Mouse (Mus musculus) adrenal gland, postnatal 14 days (tissue): ENCODE measurements around the gene Wdr81. TPM values are rescaled to one million over a fixed set of nuclear protein-coding genes. Genes with fewer than 3 reads are reported as not detected.
A peak's percentile ranks its signal among the peaks of the same experiment; 100 is the strongest.

Source experiments
- DNase-seq: peaks from one replicate; pipeline ENCODE4 v3.0.0; 2021; ENCODE audit warnings: mixed read lengths
- total RNA-seq: library from RNA; stranded (reverse); gene quantifications from 2 replicates; pipeline ENCODE4 v1.2.3, GENCODE M21; 2021

The Wdr81 gene
- total RNA-seq, 1 experiment from 2014 or later = 16.5 TPM

DNA sequence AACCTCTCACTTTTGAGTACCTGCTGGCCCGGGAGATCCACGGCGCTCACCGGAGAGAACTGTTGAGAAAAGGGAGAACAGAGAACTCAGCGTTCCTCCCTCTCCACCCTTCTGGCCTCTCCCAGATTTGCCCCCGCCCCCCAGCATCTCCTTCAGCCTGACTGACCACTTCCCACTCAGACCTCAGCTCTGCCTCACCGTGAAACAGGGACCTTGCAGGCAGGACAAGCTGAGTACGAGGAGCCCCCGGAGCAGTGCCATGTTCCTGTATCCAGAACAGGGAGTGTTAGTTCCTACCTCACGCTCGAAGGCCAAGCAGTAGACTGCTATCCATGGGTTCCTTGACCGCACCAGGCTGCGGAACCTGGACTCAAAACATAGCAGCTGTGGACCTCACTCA lies 16.3 kb downstream of the Wdr81 start:
- no peak for DNase-seq

DNA sequence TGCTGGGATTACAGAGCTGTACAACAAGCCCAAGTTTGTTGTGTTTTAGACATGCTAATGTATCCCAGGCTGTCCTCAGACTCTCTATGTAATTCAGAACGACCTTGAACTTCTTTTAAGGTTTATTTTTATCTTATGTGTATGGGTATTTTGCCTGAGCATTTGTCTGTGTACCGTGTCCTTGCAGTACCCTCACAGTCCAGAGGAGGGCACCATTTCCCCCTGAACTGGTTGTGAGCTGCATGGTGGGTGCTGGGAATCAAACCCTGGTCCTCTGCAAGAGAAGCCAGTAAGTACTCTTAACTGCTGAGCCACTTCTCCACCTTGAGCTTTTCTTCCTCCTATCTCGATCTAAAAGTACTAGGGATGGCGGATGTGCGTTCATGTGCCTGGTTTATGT lies 20.4 kb downstream of the Wdr81 start:
- no peak for DNase-seq

DNA sequence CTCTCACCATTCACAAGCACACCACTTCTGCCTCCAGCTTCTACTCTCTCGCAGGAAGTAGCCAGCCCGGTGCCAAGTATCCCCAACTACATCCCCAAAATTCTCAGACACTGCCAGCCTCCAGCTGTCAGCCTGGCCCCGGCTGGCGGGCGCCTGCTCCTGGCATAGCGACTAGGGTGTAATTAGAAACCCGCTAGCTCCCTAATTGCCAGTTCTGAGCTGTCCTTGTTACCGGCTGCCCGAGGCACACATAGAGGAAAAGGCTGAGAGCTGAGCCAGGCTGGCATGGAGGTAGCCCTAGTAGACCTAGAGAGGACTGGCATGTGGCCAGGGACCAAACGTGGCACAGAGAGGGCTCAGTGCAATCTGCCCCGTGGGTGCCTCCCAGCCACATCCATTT lies 23.2 kb downstream of the Wdr81 start:
- peak; percentile 46 for DNase-seq

DNA sequence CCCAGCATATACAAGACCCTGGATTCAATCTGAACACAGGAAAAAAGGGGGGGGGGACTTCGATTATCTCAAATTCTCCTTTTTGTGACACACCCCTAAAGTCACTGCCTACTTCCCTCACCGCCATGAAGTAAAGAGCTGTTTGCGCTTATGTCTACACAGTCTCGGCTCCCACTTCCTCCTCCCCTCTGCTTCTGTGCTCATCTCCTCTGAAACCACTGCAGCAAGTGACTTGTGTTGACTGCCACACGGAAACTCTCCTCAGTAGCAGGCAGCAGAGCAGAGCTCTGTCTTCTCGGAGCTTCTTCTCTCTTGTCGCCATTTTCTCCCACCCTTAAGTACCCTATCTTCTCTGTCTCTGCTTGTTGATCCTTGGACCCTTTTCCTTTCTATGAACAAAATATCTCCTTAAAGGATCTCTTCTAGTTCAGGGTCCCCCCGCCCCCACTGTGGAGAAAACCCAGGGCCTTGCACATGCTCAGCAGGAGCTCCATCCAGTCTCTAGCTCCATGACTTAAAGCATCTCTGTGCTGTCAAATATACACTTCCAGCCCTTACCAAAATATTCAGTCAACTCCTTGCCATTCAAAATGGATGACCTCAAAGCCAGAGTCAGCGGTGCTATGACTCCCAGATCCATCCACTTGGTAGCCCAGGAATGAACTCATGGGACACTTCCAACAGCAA lies 25.4 kb downstream of the Wdr81 start:
- DNase-seq = no peak

DNA sequence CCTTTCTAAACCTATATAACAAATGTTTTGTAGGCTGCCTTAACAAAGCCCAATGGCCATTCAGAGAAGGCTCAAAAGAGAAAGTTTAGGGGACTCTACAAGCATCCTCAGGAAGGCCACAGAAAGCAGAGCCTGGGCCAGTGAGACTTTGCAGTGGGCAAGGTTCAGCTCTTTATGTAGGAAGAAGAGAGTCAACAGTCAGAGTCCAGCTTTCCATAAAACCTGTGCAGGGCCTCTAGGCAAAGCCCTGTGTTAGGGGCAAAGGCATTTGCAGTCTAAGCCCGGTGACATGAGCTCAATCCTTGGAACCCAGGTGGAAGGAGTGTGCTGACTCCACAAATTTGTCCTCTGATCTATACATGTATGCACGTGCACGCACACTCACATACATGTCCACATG lies 30.1 kb downstream of the Wdr81 start:
- no peak for DNase-seq

DNA sequence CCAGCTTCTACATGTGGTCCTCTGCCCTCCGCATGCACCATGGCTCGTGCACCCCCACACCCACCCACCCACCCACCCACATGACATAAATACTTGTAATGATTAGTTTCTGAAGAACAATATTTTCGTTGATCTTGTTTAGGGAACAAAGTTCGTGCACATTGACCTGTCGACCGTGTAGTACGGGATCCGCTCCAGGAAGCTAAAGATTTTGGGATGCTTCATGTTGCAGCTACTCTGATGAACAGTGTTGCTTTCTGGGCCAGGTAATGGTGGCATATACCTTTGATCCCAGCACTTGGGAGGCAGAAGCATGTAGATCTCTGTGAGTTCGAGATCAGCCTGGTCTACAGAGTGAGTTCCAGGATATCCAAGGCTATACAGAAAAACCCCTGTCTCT lies 30.5 kb downstream of the Wdr81 start:
- DNase-seq = no peak

DNA sequence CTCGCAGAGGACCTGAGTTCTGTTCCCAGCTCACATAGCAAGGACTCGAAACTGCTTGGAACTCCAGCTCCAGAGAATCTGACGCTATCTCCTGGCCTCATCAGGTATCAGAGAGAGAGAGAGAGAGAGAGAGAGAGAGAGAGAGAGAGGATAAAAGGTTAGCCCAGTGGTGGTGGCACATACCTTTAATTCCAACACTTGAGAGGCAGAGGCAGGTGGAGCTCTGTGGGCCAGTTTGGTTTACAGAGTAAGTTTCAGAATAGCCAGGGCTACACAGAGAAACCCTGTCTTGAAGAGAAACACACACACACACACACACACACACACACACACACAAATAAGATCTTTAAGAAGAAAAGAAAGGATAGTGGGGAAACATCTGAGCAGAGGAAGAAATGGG lies 31.4 kb downstream of the Wdr81 start:
- DNase-seq = no peak

DNA sequence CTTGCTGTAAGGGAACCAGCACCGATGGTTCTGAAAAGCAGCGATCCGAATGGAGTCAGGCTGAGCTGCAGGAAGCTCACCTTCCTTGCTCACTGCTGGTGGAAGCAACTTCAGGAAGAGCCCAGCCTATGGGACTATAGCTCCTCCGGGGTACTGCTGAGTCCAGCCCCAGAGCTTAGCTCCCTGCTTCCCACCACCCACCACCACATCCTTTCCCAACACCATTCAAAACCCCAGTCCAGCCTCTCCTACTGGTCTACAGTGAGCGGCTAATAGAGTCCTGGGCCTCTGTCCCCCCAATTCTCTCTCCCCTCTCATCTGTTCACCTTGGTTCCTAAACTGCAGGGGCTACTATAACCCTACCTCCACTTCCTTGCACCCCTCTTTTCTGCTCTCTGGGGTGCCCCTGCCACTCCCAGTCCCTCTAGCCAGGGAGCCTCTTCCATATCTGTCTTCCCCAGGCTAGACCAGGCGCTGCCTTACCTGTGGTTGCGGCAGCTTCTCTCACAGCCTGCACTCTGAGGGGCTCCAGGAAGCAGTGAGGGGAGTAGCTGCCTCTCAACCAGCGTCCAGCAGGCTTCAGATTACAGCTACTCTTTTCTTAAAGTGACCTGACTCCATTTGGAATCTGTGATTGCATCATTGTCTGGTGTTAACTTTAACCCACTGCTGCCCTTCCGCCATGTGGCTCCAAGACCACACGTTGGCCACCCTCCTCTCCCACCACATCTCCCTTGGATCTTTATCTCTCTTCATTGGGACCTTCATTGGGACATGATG lies 32.3 kb downstream of the Wdr81 start, which contains the start of gene Serpinf1:
Serpinf1 (minus strand) TSS at position 689 of the 780 bp plus-strand sequence.
- no peak for DNase-seq

DNA sequence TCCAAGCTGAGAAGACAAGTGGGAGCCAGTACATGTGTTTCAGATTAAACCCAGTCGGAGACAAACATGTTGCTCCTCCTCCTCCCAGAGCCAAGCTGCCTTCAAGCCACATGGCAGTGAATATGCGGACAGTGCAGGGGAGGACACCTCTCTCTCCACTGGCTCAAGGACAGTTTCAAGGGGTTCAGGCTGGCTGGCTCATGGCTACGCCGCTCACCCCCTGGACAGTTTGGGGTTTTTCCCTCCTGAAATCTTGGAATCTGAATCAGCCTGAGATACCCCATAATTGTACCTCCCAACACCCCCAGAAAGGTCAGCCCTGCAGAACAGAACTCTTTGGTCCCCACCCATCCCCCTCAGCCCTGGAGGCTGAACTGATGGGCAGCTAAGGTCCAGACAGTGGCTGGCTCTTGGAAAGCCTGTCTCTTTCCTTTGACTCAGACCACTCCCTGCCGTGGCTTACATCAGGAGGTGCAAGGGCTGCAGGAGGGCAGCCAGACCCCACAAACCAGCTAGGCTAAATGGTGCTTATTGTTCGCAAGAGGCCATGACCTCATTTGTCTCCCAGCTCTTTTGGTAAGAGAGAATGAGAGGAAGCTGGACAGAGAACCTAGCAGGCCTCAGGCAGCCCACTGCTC lies 33.0 kb downstream of the Wdr81 start:
- DNase-seq = peak; percentile 47

DNA sequence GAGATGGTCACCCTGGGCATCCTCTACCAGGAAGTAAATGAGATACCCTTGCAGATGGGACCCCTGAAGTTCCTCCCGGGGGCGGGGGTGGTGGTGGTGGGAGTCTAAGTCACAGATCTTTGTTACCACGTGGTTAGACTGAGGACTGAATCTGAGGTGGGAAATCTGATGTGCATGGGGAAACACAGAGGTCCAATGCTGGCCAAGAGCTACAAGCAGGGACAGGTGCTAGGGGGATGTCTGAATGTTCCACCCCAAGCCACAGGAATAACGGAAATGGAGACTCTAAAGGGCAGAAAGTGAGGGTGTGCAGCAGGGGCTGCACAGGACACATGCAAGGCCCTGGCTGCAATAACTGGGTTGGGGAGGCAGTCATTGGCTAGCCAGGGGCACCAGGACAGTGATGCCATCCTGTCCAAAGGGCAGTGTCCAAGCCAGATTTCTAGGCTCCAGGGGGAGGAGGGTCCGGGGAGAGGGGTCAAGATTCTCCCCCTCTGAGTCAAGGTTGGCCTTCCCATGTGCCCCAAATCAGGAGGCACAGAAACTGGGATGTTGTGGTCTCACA lies 33.6 kb downstream of the Wdr81 start:
- no peak for DNase-seq

DNA sequence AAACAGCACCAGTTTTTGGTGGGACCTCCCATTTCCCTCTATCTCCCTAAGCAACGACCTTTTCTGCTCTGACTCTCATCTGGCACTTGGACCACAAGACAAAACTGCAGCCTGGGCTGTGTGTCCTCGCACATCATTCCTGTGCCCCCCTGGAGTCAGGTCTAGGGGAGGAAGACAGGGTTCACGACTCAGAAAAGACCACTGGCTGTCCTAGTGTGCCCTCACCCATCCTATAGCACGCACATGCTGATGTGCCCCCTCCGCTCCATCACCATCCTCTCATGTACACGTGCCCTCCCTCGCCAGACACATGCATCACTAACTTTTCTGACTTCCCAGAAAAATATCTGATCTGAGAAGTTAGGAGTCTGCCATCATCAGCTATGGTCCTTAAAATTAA lies 34.5 kb downstream of the Wdr81 start:
- peak; percentile 2 for DNase-seq

DNA sequence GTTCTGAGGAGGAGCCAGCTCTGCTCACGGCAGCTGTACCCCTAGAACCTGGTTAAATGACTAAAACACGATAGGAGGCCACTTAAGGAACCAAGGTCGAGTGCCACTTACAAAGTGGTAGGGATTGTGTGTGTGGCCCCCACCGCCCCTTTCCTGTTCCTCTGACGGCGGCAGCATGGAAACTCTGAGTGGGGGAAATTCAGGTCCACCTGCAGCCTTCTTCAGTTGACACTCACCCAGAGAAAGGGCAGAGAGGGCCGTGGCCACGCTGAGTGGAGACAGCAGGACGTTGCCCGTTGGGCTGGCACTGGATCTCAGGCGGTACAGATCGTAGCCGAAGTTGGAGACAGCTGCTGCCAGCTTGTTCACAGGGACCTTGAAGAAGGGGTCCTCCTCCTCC lies 38.5 kb downstream of the Wdr81 start:
- DNase-seq = peak; percentile 6

DNA sequence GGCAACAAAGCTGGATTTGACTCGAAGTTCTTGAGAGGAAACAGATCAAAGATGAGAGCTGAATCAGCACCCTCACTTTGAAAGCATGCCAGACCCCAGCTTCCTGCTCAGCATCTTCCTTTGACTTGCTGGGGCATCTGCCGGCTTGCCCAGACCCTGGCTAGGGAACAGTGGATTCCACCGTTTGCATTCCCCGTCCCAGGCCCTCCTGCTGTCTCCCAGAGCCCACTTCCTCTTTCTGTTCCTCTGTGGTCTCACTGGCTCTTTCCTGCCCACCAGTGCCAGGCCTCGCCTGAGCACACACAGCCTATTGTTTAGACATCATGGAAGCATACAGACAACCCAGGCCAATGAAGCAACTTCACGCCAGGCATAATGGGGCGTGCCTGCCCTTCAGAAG lies 39.4 kb downstream of the Wdr81 start:
- DNase-seq = no peak

DNA sequence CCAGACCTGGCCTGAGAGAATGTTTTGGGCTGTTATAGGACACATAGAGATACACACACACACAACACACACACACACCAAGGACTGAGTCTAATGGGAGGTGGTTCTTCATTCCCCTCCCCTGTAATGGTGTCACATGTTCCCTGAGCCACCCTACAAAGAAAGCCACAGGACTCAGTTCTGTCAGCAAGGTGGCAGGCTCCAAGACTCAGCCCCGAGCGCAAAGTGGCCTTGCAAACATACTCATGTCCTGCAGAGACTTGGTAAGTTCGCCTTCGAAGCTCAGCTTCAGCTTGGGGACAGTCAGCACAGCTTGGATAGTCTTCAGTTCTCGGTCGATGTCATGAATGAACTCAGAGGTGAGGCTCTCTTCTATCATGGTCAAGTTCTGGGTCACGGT lies 43.9 kb downstream of the Wdr81 start:
- DNase-seq = no peak

DNA sequence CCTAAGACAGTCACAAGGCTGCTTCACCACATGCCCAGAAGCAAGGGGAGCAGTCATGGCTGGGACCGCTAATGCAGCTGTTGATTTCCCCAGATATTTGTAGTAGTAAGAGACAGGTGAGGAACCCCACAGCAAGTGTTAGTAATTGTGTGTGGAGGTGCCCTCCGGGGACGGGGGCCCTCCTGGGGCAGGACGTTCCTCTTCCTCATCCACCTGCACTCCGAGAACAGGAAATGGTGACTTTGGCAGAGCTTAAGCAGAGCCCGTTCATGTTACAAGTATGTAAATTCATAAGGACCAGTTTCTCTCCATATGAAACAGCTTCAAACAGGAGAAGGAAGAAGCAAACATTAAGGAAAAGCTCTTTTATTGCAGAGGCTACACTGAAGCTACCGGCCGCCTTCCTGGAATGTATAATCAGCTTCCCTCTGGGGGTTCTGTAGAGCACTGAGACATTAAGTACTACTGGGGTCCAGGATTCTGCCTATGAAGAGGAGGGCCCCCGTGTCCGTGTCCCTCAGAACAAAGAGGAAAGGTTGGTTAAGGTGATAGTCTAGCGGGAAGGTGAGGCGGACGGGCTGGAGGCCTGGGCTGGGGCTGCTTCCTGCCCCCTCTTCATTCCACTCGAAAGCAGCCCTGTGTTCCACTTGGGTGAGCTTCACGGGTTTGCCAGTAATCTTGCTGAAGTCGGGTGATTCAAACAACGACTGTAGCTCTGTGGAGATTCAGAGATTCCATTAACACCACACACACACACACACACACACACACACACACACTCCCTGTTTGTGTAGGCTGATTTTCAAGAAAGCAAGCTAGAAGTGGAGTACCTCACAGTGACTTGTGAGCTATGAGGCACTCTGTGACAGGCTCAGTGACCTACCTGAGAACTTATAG lies 44.6 kb downstream of the Wdr81 start:
- DNase-seq = peak; percentile 1

DNA sequence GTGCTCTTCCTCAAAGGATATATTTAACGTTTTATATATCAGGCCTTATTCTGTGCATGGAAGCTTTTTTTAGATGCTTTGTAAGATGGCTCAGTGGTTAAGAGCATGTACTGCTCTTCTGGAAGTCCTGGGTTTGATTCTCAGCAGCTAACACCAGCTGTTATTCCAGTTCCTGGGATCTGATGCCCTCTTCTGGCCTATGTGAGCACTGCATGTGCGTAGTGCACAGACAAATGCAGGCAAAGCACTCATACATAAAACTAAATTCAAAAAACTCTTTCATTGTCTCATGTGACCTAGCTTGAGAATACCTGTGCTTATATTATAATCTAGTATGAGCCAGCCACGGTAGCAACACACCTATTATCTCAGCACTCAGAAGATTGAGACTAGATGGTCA lies 47.7 kb downstream of the Wdr81 start:
- peak; percentile 68 for DNase-seq

DNA sequence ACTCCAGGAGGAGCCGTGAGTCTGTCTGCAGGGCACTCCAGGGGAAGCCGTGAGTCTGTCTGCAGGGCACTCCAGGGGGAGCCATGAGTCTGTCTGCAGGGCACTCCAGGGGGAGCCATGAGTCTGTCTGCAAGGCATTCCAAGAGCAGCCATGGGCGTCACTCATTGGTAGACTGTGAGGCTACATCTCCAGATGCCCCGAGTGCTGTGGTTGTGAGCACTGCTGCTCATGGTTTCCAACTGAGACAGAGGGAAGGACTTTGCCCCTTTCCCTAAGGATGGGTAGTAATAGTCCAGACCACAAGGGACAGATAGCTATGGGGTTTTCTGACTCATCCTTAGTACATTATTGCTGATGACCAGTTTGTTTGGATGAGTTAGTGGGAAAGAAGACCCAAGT lies 48.4 kb downstream of the Wdr81 start:
- DNase-seq = no peak

DNA sequence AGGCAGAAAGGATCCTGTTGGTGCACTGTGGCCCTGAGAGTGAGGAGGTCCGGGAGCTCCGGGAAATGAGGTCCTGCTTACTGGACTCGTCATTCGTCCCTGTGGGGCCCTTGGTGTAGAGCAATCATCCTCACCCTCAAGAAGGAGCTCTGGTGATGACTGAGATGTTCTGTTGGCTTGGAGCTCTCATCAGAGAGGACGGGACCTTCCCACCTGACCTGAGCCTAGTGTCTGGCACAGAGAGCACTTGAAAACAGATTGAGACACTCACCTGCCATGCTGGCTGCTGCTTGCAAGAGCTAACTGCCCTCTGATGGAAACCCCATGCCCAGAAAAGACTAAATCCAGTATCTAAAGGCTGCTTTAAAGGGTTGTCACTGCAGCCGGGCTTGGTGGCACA lies 49.7 kb downstream of the Wdr81 start:
- DNase-seq = no peak

DNA sequence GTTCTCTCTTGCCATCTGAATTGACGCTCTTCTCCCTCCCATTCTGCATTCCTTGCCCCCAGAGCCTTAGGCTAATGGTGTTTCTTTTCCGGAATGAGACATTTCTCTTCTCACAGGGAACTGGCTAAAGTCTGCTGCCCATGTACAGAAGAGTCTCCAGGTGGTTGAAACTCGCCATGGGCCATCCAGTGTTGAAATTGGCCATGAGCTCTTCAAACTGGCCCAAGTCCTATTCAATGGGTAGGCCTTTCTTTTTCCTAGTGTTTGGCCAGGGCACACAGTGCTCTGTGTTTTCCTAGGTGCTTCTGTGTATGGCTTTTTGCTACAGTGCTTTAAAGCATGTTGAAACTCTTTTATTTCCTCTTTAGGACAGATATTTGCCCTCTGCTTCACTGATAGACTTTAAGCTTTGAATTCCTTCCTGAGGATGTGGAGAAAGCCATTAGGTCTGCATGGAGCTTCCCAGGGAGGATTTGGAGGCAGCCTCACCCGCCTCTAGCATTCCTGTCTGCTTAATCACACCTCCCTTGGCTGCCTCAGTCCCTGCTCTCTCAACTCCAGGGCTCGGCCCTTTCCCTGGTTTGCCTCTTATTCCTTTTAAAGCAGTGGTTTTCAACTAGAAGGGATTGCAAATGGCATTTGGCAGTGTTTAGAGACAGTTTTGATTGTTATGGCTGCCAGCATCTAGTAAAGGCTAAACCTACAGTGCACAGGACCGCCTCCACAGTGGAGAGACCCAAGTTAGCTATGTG lies 51.0 kb downstream of the Wdr81 start:
- peak; percentile 50 for DNase-seq

DNA sequence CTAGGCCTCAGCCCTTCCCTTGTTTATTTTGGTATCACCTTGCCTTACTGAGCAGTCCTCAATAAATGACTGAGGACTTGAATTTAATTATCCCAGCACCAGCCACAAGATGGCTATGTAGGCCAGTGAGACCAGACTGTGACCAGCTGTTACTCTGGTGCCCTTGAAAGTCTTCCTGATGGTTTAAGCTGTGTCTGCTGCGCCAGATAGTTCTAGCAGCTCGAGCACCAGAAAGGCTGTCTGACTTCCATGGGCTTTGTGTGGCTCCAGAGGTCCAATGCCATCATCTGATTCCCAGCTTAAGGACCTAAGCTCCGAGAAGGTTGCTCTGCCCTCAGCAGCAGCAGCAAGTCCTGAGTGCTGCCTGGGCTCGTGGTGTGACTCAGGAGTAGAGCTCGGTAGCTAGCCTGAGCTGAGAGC lies 52.2 kb downstream of the Wdr81 start:
- peak; percentile 68 for DNase-seq

DNA sequence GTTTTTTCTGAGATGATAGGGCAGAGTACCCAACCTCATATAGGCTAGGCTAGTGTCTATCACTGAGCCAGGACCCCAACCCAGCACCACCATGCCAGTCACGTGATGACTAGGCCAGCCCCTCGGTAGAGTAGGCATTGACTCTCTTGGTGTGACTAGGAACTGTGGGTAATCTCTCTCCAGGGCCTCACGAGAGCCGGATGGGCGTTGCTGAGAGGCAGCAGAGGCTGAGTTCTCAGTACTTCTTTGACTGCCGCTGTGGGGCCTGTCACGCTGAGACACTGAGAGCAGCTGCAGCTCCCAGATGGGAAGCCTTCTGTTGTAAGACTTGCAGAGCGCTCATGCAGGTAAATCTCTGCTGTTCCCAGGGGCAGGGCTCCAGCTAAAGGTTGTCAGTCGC lies 54.4 kb downstream of the Wdr81 start:
- DNase-seq = no peak
